Mouse (Mus musculus) heart, postnatal 0 days (tissue): ENCODE measurements around the gene Agap3.

Experiments used
- CTCF ChIP-seq: IDR thresholded peaks from 2 replicates; pipeline ENCODE4 v1.5.1; 2016; ENCODE audit warnings: antibody characterized with exemption, control low read depth, low read depth
- EP300 ChIP-seq: IDR thresholded peaks from 2 replicates; pipeline ENCODE4 v1.6.1; 2016; ENCODE audit warnings: antibody characterized with exemption, low read depth

GRCm38 (mm10) chr5:24499113-24499512 is 47.1 kb downstream of the Agap3 start:
- no peak for TF ChIP-seq EP300
- no peak for TF ChIP-seq CTCF
